Mouse (Mus musculus): Measurements from ENCODE around the gene Cnr2. TPM values are rescaled to one million over a fixed set of nuclear protein-coding genes. Genes with fewer than 3 reads are reported as not detected.

Gene Cnr2
- total RNA-seq (2014; fragmentation: Nextera tagmentation) (19.4 and 24.3 TPM in 2 replicates), total RNA-seq (2017) (19.4 and 20.1 TPM in 2 replicates)

DNA sequence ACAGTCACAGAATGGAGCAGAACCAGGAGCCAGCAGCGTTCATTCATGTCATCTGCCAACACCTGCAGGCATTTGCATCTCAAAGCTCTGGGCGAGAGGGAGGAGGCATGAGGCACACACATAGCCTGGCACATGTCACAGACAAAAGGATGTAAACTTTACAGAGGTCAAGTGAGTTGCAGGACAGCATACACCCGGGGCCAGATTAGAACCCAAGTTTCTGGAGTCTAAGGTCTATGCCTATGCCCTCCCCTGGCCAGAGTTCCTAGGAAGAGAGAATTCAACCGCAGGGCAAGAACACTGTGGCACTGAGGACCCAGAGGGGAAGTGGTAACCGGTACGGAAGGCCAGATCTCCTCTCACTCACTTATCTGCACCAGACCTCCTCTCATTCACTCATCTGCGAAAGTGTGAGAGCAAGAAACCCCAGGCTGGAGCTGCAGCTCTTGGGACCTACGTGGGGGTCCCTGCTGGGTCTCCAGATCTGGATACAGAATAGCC is at the start of gene Cnr2:
Cnr2 (plus strand) TSS at position 324 of the 501 bp plus-strand sequence.
- peak; percentile 27; the same call in 1 of the 2 replicates for ATAC-seq (replicated peaks; ENCODE audit: low FRiP score, low TSS enrichment, poor library complexity, severe bottlenecking)

DNA sequence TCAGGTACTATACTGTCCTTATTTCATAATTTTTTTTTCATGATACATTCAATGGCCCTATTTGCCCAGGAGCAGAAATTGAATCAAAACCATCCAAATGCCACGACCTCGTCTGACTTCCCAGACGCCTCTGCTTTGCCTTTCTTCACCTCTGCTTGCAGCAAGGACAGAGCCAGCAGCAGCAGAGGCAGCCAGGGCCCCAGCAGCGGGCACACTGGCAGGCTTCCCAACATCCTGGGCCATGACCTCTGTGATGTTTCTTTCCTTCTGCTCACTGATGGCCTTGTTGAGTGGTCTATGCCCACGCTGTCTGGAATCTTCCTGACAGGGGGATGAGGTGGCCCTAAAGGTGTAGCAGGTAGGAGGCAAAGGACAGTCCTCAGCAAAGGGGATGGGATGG is 47.6 kb upstream of the Cnr2 start:
- ATAC-seq (replicated peaks; ENCODE audit: low FRiP score, low TSS enrichment, poor library complexity, severe bottlenecking), result no peak

DNA sequence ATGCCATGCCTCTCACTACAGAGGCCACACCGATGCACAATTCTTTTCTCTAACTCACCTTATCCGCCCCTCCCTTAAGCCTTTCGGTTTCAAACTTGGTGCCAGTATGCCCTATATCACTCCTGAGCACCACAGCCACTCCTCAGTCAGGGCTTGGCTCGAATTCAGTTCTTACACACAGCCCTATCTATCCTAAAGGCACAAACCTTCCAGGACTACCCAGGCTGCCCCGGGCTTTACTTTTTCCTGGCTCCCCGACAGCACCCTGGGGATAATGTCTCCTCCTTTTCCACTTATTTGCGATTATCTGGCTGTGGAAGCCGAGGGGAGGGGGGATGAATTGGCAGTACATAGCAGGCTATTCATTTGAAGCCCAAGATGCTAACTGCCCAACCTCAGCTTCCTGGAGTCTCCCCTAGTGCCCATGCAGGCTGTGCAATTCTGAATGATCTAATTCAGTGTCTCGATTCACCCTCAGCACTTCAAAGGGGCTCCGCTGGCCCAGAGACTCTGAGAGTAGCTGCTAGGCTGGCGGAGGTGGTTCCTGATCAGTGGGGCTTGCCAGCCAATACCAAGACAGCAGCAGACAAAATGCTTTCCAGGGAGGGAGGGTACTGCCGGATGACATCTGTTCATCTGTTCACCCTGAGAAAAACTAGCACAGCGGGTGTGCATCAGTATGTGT is 44.6 kb upstream of the Cnr2 start:
- peak; percentile 85 for ATAC-seq (replicated peaks; ENCODE audit: low FRiP score, low TSS enrichment, poor library complexity, severe bottlenecking)

- ATAC-seq (replicated peaks; ENCODE audit: low FRiP score, low TSS enrichment, poor library complexity, severe bottlenecking), result peak; percentile 32; the same call in 1 of the 2 replicates
Measured at GRCm38 (mm10) chr4:135851942-135852341, 43.3 kb upstream of the Cnr2 start.

- ATAC-seq (replicated peaks; ENCODE audit: low FRiP score, low TSS enrichment, poor library complexity, severe bottlenecking), result no peak
Measured at GRCm38 (mm10) chr4:135853987-135854546, 41.1 kb upstream of the Cnr2 start.

GRCm38 (mm10) chr4:135854630-135855029 is 40.6 kb upstream of the Cnr2 start:
- ATAC-seq (replicated peaks; ENCODE audit: low FRiP score, low TSS enrichment, poor library complexity, severe bottlenecking), result no peak

DNA sequence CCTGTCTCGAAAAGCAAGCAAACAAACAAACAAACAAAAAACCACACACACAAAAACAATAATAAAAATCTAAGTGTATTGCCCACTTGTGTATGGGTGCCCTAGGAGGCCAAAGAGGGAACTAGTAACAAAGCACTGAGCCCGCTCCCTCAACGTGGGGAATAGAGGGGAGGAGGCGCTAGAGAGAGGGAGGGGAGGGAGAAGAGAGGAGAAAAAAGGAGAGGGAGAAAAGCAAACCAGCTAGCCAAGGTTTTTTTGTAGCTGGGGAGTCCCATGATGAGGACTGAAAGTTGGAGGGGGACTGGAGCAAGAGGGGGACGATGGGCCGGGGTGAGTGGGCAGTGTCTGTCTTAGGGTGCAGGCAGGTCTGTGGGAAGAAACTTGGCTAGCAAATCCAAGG is 40.1 kb upstream of the Cnr2 start:
- no peak for ATAC-seq (replicated peaks; ENCODE audit: low FRiP score, low TSS enrichment, poor library complexity, severe bottlenecking)

- ATAC-seq (replicated peaks; ENCODE audit: low FRiP score, low TSS enrichment, poor library complexity, severe bottlenecking), result peak; percentile 76
Measured at GRCm38 (mm10) chr4:135855536-135856222, 39.5 kb upstream of the Cnr2 start, which contains the start of gene Srsf10. Gene Srsf10 (plus strand): TSS chr4:135855747.

DNA sequence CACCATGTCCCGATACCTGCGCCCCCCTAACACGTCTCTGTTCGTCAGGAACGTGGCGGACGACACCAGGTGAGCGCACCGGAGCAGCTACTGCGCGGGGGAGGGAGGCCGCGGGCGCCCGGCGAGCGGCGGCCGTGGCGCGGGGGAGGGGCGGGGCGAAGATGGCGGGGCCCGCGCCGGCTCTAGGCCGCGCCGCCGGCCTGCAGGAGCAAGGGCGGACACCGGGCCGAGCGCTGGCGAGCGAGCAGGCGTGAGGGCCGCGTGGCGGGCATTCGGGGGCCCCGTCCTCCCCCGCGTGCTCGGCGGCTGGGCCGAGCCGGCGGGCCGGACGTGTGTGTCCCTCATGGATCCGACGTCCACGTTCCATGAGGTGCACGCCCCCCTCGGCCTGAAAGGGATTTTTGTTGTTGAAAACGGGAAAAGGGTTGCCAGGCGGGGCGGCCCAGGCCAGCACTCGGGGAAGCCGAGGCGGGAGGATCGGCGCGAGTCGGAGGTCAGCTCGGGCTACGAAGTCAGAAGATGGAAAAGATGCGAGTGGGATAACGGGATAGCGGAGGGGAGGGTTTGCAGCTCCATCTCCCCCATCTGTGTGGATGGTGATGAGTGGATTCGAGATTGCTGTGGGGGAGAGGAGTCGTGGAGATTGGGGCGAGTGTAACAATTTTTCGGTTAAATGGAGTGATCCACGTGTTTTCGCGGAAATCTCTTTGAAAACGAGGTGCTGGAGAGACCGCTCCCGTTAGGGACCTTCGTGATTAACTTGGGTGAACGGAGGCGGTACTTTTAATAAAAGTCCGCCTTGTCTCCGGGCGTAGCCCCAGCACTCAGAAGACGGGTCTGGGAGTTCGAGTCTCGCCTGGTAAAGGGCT is 38.7 kb upstream of the Cnr2 start:
- no peak for ATAC-seq (replicated peaks; ENCODE audit: low FRiP score, low TSS enrichment, poor library complexity, severe bottlenecking)

- ATAC-seq (replicated peaks; ENCODE audit: low FRiP score, low TSS enrichment, poor library complexity, severe bottlenecking), result no peak
Measured at GRCm38 (mm10) chr4:135857597-135858186, 37.5 kb upstream of the Cnr2 start.

DNA sequence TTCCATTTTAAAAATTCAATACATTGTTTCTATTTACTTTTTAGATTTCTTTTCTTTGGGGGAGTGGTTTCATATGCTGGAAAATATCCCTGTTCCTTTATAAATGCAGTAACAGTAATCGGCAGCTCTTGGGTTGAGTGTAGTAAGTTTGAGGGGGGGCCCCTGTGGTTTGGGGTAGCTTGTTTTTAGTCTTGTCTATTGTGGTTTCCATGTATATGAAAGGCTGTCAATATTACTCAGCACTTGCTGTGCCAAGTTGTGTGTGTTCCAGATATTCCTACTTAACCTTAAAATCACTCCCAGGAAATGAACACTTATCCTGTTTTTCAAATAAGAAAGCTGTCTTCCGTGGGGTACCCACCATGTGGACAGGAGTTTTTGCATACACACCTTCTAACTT is 26.2 kb upstream of the Cnr2 start:
- no peak for ATAC-seq (replicated peaks; ENCODE audit: low FRiP score, low TSS enrichment, poor library complexity, severe bottlenecking)

DNA sequence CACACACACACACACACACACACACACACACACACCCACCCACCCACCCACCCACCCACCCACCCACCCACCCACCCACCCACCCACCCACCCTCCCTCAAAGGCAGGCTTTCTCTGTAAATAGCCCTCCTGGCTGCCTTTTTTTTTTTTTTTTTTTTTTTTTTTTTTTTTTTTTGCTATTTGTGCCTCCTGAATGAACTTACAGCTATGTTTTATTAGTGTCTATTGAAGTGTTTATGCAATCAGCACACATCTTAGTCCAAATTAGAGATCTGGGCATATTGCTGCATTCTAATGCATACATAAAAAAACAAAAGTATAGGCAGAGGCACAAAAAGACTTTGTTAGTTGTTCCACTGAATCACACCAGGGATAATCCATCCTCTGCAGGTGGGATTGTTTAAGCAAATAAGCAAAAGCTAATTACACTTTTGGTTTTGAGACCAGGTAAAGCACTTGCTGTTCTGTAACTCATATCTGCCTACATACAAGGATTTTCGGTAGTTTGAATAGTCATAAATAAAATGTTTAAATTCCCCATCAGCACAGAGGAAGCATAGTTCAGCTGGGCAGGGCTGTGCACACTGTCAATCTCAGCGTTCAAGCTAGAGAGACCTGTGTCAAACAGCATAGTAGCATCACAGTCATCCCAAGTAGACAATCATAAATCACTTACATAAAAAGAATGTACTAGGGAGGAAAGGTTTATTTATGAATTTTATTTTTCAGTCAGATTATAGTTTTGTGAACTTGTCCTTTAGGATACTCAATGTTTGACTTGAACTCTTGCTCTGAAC is 24.8 kb upstream of the Cnr2 start:
- ATAC-seq (replicated peaks; ENCODE audit: low FRiP score, low TSS enrichment, poor library complexity, severe bottlenecking), result no peak

DNA sequence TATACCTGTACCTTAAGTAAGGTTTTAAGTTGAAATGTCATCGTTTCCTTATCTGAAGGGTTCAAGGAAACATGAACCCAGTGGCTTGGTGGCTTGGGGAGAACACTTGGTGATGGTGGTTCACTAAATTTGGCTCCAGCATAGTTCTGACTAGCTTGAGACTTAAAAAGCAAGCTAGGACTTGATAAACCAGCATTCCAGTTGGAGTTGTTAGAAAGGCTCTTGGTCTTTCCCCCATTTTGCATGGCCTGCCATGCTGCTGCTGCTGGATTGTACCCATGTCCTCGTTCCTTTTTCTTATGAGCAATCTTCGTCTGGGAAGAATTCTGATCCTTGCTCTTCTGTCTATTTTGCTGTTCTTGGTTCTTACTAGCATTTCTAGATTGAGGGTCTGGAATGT is 23.2 kb upstream of the Cnr2 start:
- ATAC-seq (replicated peaks; ENCODE audit: low FRiP score, low TSS enrichment, poor library complexity, severe bottlenecking), result no peak

GRCm38 (mm10) chr4:135872589-135873391 is 22.4 kb upstream of the Cnr2 start:
- ATAC-seq (replicated peaks; ENCODE audit: low FRiP score, low TSS enrichment, poor library complexity, severe bottlenecking), result no peak

DNA sequence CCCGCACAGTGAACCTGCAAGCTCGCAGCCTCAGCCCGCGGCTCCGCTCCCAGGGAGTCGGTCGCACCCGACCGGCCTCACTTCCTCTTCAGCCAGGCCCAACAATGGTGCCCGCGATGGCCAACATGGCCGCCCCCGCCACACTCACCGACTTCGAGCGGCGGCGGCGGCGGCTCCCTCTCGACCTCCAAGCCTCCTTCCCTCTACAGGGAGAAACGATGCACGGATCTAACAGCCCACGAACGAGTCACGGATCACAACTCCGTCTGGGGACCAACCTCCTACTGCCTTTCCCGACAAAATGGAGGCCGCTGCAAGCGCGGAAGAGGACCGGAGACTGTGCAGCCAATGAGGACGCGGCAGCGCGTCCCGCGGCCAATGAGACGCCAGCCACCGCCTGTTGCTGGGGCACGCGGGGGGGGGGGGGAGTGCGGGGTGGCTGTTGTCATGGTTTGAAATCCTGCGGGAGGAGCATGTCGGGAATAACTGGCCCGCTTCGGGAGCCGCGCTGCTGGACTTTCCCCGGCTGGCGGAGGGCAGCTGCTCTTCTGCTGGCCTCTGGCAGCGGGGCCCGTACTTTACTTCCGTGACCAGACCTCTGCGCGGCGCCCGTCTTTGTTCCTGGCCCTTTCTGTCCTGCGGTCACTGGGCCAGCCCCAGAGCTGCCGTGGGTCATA is 21.5 kb upstream of the Cnr2 start, which contains the start of gene Pnrc2:
Pnrc2 (minus strand) TSS at position 325 of the 677 bp plus-strand sequence.
- peak; percentile 68 for ATAC-seq (replicated peaks; ENCODE audit: low FRiP score, low TSS enrichment, poor library complexity, severe bottlenecking)

- ATAC-seq (replicated peaks; ENCODE audit: low FRiP score, low TSS enrichment, poor library complexity, severe bottlenecking), result no peak
Measured at GRCm38 (mm10) chr4:135874564-135875535, 20.3 kb upstream of the Cnr2 start.
